Mouse (Mus musculus) telencephalon, adult 2 months (tissue): ENCODE measurements around the gene Erbin.

Experiments
- DNase-seq: peaks from one replicate; pipeline ENCODE4 v3.0.0-alpha.2; 2011; ENCODE audit warnings: low read depth, low spot score

The Erbin gene

GRCm38 (mm10) chr13:103912351-103912750, 8.0 kb downstream of the Erbin start:
- no peak for DNase-seq

GRCm38 (mm10) chr13:103910598-103910997, 9.7 kb downstream of the Erbin start:
- no peak for DNase-seq

- DNase-seq, result no peak
These were observed 10.4 kb downstream of the Erbin start for GRCm38 (mm10) chr13:103909894-103910293.

GRCm38 (mm10) chr13:103900015-103900414, 20.3 kb downstream of the Erbin start:
- DNase-seq, result no peak

GRCm38 (mm10) chr13:103897606-103898005, 22.7 kb downstream of the Erbin start:
- DNase-seq, result no peak

GRCm38 (mm10) chr13:103893065-103893464, 27.2 kb downstream of the Erbin start:
- no peak for DNase-seq

GRCm38 (mm10) chr13:103890038-103890437, 30.3 kb downstream of the Erbin start:
- DNase-seq, result no peak

GRCm38 (mm10) chr13:103886503-103886902, 33.8 kb downstream of the Erbin start:
- DNase-seq, result no peak

GRCm38 (mm10) chr13:103881200-103881599, 39.1 kb downstream of the Erbin start:
- no peak for DNase-seq

GRCm38 (mm10) chr13:103876743-103877142, 43.6 kb downstream of the Erbin start:
- no peak for DNase-seq

GRCm38 (mm10) chr13:103875823-103876514, 44.3 kb downstream of the Erbin start:
- DNase-seq, result no peak

GRCm38 (mm10) chr13:103870786-103871185, 49.5 kb downstream of the Erbin start:
- no peak for DNase-seq

- DNase-seq, result no peak
These were observed 50.2 kb downstream of the Erbin start for GRCm38 (mm10) chr13:103870117-103870516.

GRCm38 (mm10) chr13:103868875-103869274, 51.4 kb downstream of the Erbin start:
- no peak for DNase-seq

GRCm38 (mm10) chr13:103862041-103862440, 58.3 kb downstream of the Erbin start:
- no peak for DNase-seq

GRCm38 (mm10) chr13:103859041-103859440, 61.3 kb downstream of the Erbin start:
- no peak for DNase-seq

GRCm38 (mm10) chr13:103847614-103848013, 72.7 kb downstream of the Erbin start:
- no peak for DNase-seq

GRCm38 (mm10) chr13:103841287-103842201, 78.8 kb downstream of the Erbin start:
- no peak for DNase-seq

- no peak for DNase-seq
These were observed 81.7 kb downstream of the Erbin start for GRCm38 (mm10) chr13:103838619-103839018.

GRCm38 (mm10) chr13:103829623-103830135, 90.6 kb downstream of the Erbin start:
- DNase-seq, result no peak

- no peak for DNase-seq
These were observed 98.0 kb downstream of the Erbin start for GRCm38 (mm10) chr13:103822270-103822669.

- DNase-seq, result no peak
These were observed 100.9 kb downstream of the Erbin start for GRCm38 (mm10) chr13:103819377-103819776.
